Mouse (Mus musculus) ES-CJ7 (cell line): ENCODE data around the gene Map10.

Source experiments
- DNase-seq: peaks from one replicate; pipeline ENCODE4 v3.0.0; 2011; ENCODE audit warnings: low read depth, low spot score

Map10 gene

DNA sequence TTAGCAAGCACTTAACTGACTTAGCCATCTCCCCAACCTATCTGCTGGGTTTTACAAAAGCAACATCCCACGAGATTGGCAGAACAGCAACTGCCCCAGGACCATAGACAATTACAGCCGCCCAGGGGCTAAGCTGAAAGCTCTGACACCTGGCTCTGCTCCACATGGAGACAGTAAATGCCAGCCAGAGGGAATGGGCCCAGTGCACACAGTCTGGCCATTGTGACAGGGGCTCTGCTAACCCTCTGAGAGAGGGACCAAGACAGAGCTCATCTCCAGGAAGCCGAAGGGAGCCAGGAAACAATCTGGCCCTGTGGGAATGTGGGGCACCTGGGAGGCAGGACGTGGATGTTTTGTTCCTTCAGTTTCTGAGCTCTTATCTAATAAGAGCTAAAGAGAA lies 46.6 kb downstream of the Map10 start:
- DNase-seq = no peak

DNA sequence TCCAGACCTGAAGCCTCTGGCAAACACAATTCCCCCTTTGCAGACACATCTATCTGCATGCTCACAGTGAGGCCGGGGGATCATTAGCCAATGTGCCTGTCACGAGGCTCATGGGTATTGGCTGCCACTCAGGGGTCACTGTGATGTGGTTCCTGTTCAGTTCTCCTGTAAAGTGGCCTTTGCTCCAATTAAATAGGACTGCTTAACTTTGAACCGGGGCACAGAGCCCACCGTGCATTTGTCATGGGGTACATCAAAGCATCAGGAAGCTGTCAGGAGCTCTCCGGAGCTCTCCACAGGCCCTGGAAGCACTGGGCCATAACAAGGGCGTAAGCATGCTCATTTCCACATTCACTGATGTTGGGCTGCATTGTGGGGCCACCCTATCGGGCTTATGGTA lies 47.0 kb downstream of the Map10 start:
- no peak for DNase-seq

DNA sequence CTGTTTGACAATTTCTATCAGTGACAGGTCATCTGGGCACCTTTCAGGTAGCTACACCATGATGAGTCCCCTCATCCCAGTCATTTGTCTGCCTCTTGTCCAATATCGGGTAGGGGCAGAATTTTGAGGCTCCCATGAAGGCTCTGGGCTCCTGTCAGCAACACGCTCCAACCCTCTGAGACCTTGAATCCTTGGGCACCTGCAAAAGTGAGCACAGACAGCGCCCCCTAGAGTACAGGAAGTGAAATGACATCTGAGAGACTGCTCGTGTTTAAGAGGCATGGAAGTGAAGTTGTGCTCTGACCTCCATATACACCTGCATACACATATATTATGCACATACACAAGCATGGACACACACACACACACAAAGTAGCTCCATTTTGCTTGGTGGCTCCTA lies 49.3 kb downstream of the Map10 start:
- DNase-seq = peak; percentile 84

DNA sequence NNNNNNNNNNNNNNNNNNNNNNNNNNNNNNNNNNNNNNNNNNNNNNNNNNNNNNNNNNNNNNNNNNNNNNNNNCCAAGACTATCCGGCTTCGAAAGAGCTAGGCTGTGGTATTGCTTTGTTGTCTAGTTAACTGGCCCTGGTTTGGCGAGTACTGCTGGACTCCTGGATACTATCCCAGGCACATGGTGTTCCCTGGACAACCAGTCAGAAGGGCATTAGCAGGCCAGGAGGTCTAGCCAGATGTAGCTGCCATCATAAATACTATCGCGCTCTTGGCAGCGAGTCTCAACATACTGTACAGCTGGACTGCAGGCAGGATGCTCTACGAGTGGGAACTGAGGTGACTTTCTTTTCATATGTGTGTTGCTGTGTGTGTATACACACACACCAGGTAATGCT lies 53.1 kb downstream of the Map10 start:
- no peak for DNase-seq
